Mouse (Mus musculus): ENCODE results near the gene Plxnc1.

DNA sequence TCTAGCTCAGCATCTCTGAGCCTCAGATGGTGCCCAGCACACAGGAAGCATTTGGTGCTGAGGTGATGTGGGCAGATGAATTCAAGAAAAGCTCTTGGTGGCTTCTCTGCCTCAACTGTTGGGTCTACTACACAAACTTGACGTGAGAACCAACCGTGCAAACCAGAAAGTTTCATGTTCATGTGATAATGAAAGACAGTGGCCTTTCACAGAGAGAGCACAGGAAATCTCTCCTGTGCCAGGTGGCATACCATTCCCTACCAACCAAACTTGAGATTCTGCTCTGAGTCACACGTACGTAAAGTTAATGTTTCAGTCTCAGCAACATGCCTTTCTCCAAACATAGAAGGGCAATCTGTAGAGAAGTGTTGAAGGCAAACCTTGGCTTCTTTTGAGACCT, 83.8 kb downstream of the Plxnc1 start:
- TF ChIP-seq POLR2A (IDR thresholded peaks at IDR 0.05; ENCODE audit: low read depth, low read length) (0 out of 2 replicates have a peak, but pooled peaks have one; percentile 23), USF1 (IDR thresholded peaks at IDR 0.05; ENCODE audit: low read depth, low read length) (no peak), JUND (conservative IDR thresholded peaks at IDR 0.05; ENCODE audit: low read depth, low read length) (peak; percentile 13; the same call in 1 of the 2 replicates), CTCF (conservative IDR thresholded peaks at IDR 0.05 in 1 of 2, IDR thresholded peaks at IDR 0.05 in 1 of 2; ENCODE audit: low read depth in 2 of 2, low read length in 2 of 2) (no peak), RAD21 (IDR thresholded peaks at IDR 0.05; ENCODE audit: low read depth, low read length) (no peak; the same call in 1 of the 2 replicates)

Measured in CH12.LX (cell line).